Mouse (Mus musculus) hindbrain, postnatal 0 days (tissue): ENCODE measurements around the gene Cdyl2. TPM values are rescaled to one million over a fixed set of nuclear protein-coding genes. Genes with fewer than 3 reads are reported as not detected.

ENCODE experiments used
- ATAC-seq: fragments of 200-750 bp; cut with Nextera tagmentation; 2 replicates; pipeline ENCODE4 v1.8.0; 2017; ENCODE audit warnings: mild to moderate bottlenecking, moderate TSS enrichment, moderate library complexity
- DNase-seq: peaks from one replicate; pipeline ENCODE4 v3.0.0-alpha.2; 2015; ENCODE audit warnings: low spot score
- H3K27ac ChIP-seq: fragments of 300-500 bp; sonication (generic); 2 replicates; pipeline ENCODE4 v1.5.1; 2014; ENCODE audit warnings: mild to moderate bottlenecking
- H3K27me3 ChIP-seq: fragments of 300-500 bp; sonication (generic); 2 replicates; pipeline ENCODE4 v1.6.1; 2014; ENCODE audit warnings: low read length, mixed read lengths; ENCODE audit not compliant: insufficient read depth
- H3K36me3 ChIP-seq: fragments of 300-500 bp; sonication (generic); 2 replicates; pipeline ENCODE4 v1.6.1; 2014; ENCODE audit warnings: low read length, mixed read lengths; ENCODE audit not compliant: insufficient read depth
- H3K4me1 ChIP-seq: fragments of 300-500 bp; sonication (generic); 2 replicates; pipeline ENCODE4 v1.6.1; 2014; ENCODE audit warnings: antibody characterized with exemption, low read length, mixed read lengths; ENCODE audit not compliant: insufficient read depth
- H3K4me2 ChIP-seq: fragments of 300-500 bp; sonication (generic); 2 replicates; pipeline ENCODE4 v1.6.1; 2014; ENCODE audit warnings: low read depth, mild to moderate bottlenecking, low read length, moderate library complexity, mixed read lengths
- H3K4me3 ChIP-seq: fragments of 300-500 bp; sonication (generic); 2 replicates; pipeline ENCODE4 v1.5.1; 2014; ENCODE audit warnings: low read length
- H3K9ac ChIP-seq: fragments of 300-500 bp; sonication (generic); replicated peaks from 2 replicates; pipeline ENCODE4 v1.6.1; 2014; ENCODE audit warnings: mild to moderate bottlenecking, low read length, moderate library complexity, mixed read lengths
- H3K9me3 ChIP-seq: fragments of 300-500 bp; sonication (generic); 2 replicates; pipeline ENCODE4 v1.6.1; 2016; ENCODE audit warnings: low read length, mixed read lengths
- CTCF ChIP-seq: IDR thresholded peaks from 2 replicates; pipeline ENCODE4 v1.5.1; 2016; ENCODE audit warnings: antibody characterized with exemption, control low read depth, low read depth
- WGBS: fragments of 180-500 bp; shearing (Covaris S2); extraction: QIAGEN DNeasy Blood & Tissue Kit; methylation state at CpG from one replicate; pipeline ENCODE4 v1.1.7; 2014; 5-methylcytosine and 5-hydroxymethylcytosine counted together
- polyA plus RNA-seq: library from polyadenylated mRNA; unstranded; fragments of >200 nt; fragmentation: Nextera tagmentation; extraction: Ambion mirVana; gene quantifications from 2 replicates; pipeline ENCODE4 v1.2.1, GENCODE M21; 2015
- total RNA-seq: library from RNA; depleted of rRNA; stranded (reverse); fragments of >200 nt; gene quantifications from 2 replicates; pipeline ENCODE4 v1.2.3, GENCODE M21; 2014; rRNA removed

Gene Cdyl2
- total RNA-seq (7.2 and 10.6 TPM in 2 replicates), polyA plus RNA-seq (13.6 and 15.3 TPM in 2 replicates)

DNA sequence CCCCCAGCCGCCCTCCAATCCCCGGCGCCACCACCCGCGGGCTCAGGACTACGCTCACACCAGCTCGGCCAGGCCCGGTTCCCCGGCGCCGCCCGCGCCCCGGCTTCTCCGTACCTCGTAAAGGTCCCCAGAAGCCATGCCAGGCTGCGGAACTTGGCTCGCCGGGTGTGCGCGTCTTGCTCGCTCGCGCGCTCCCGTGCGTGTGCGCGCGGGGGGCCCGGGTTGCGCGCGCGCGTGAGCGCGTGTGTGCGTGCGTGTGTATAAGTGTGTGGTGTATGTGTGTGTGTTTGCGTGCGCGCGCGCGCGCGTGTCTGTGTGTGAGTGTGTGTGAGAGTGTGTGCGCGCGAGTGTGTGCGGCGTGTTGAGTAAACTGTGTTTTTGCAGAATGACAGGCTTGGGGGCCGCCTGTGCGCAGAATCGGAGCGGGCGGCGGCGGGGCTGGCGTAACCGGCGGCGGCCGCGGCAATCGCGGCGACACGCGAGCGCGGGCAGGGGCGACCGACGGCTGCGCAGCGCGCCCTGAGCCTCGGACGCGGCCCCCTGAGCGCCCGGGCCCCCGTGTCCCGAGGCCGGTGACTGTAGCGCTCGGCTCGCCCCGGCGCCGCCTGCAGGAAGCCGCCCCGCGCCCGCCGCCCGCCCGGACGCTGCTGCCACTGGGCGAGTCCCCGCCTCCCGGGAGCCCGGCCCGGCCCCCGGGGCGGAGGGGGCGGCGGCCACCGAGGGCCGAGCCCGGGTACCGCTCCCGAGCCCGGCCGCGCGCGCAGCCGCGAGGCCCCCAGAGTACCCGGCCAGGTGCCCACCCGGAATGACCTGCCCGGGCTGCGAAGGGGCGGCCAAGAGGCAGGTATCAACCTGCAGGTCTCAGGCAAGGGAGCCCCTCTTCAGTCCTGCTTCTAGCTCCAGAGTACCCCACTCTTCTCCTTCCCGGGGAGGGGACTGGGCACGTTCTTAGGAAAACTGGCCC is at the start of gene Cdyl2:
TSS of gene Cdyl2 (minus strand) at position 308 of the 964 bp plus-strand sequence.
- Histone ChIP-seq H3K4me3 (peak within 1 kb of the TSS; percentile 83), H3K27ac (peak within 1 kb of the TSS; percentile 86), H3K9me3 (peaks cover 3% of the 10 kb centered on the region; the same call in 1 of the 2 replicates), H3K4me2 (peak within 1 kb of the TSS; percentile 88), H3K36me3 (no peaks in the 10 kb centered on the region), H3K27me3 (no peaks in the 10 kb centered on the region), H3K9ac (peak within 1 kb of the TSS; percentile 89), H3K4me1 (0 out of 2 replicates have a peak, but pooled peaks cover 3% of the 10 kb centered on the region)
- ATAC-seq (peak; percentile 94), DNase-seq (peak; percentile 91)
- WGBS = under 1% methylated on average over 109 of the region's 129 CpGs
- no peak for TF ChIP-seq CTCF

DNA sequence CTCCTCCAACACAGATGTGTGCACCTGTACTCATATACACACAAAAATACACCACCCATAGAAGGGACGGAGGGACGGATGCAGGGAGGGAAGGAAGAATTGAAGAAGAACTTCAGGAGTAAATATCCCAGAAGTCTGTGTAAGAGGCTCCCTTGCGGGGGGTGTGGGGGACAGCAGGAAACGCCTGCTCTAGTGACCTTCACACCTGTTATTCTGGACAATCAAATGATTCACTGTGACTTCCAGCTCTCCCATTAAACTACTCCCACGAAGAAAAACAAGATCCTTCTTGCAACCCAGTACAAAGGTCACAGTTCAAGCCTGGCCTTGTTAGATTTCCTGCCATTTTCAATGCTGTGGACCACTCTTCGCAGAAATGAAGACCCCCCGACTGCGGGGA is 47.8 kb upstream of the Cdyl2 start:
- Histone ChIP-seq H3K4me1 (no peaks in the 10 kb centered on the region), H3K36me3 (no peaks in the 10 kb centered on the region), H3K27ac (no peak overlapping the region), H3K4me2 (no peak overlapping the region), H3K9me3 (no peaks in the 10 kb centered on the region), H3K9ac (no peak overlapping the region), H3K4me3 (no peak overlapping the region), H3K27me3 (no peaks in the 10 kb centered on the region)
- TF ChIP-seq CTCF = no peak
- ATAC-seq (no peak), DNase-seq (no peak)
- WGBS = 72% methylated on average over 8 of the region's 8 CpGs

DNA sequence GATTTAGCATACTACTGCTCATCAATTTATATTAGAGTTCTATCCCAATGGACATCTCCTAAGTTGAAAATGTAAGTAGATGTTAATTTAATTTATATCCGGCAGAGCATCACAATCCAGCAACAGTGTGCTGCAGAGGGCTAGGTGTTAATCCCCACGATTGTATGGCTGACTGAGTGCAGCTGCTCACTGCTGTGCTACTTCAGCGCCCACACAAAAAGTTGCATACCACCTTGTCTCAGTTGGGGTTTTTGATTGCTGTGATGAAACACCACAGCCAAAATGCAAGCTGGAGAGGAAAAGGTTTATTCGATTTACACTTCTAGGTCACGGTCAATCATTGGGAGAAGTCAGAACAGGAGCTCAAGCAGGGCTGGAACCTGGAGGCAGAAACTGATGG is 41.4 kb upstream of the Cdyl2 start:
- no peaks in the 10 kb centered on the region for H3K4me1 ChIP-seq
- 87% methylated on average over 5 of the region's 5 CpGs for WGBS
- no peak for ATAC-seq
- no peaks in the 10 kb centered on the region for H3K36me3 ChIP-seq
- no peak for TF ChIP-seq CTCF
- H3K27ac ChIP-seq = no peak overlapping the region
- no peak overlapping the region for H3K4me3 ChIP-seq
- H3K9me3 ChIP-seq = no peaks in the 10 kb centered on the region
- no peak for DNase-seq
- H3K27me3 ChIP-seq = no peaks in the 10 kb centered on the region
- H3K4me2 ChIP-seq = no peak overlapping the region
- H3K9ac ChIP-seq = no peak overlapping the region

GRCm38 (mm10) chr8:116772727-116773126 is 39.9 kb upstream of the Cdyl2 start:
- H3K36me3 ChIP-seq = no peaks in the 10 kb centered on the region
- no peak for ATAC-seq
- H3K9ac ChIP-seq = no peak overlapping the region
- H3K4me2 ChIP-seq = no peak overlapping the region
- no peaks in the 10 kb centered on the region for H3K27me3 ChIP-seq
- no peaks in the 10 kb centered on the region for H3K4me1 ChIP-seq
- no peak for TF ChIP-seq CTCF
- H3K27ac ChIP-seq = no peak overlapping the region
- DNase-seq = no peak
- no peak overlapping the region for H3K4me3 ChIP-seq
- 85% methylated on average over 9 of the region's 9 CpGs for WGBS
- no peaks in the 10 kb centered on the region for H3K9me3 ChIP-seq

DNA sequence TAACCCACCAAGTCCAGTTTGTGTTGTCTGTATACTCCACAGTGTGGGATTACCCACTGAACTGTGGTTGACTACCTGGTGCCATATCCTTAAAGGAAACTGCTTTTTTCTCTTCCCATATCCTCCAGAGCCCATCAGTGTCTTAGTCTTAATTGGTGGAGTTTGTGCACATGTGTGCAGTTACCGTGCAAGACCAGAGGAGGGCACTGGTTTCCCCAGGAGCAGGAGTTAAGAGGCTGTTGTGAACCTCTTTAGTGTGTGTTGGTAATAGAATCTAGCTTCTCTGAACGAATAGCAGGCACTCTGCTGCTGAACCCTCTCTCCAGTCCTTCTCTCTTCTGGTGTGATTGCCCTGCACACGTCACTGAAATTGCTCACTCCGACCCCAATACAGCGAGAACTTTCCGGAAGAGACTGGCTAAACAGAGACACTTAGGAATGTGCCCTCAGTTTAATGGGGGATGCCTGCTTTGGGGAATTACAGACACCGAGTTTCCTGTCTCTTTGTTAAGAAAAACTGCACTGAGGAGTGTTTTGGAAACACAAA is 39.1 kb upstream of the Cdyl2 start:
- no peak for ATAC-seq
- TF ChIP-seq CTCF = peak; percentile 55
- DNase-seq = no peak
- Histone ChIP-seq H3K36me3 (no peaks in the 10 kb centered on the region), H3K4me2 (no peak overlapping the region), H3K9me3 (no peaks in the 10 kb centered on the region), H3K9ac (no peak overlapping the region), H3K4me1 (no peaks in the 10 kb centered on the region), H3K27ac (no peak overlapping the region), H3K4me3 (no peak overlapping the region), H3K27me3 (no peaks in the 10 kb centered on the region)
- 81% methylated on average over 7 of the region's 7 CpGs for WGBS

GRCm38 (mm10) chr8:116770756-116771155 is 38.0 kb upstream of the Cdyl2 start:
- TF ChIP-seq CTCF = no peak
- DNase-seq = no peak
- ATAC-seq = no peak

More at GRCm38 (mm10) chr8:116770756-116771155, 38.0 kb upstream of the Cdyl2 start:
- Histone ChIP-seq H3K4me2 (no peak overlapping the region), H3K36me3 (no peaks in the 10 kb centered on the region), H3K4me3 (no peak overlapping the region), H3K27me3 (no peaks in the 10 kb centered on the region), H3K9ac (no peak overlapping the region), H3K4me1 (no peaks in the 10 kb centered on the region), H3K27ac (no peak overlapping the region), H3K9me3 (no peaks in the 10 kb centered on the region)
- 87% methylated on average over 12 of the region's 12 CpGs for WGBS
